Mouse (Mus musculus) forebrain, embryonic 13.5 days (tissue): ENCODE data around the gene H2al1j. TPM values are rescaled to one million over a fixed set of nuclear protein-coding genes. Genes with fewer than 3 reads are reported as not detected.
"Not testable (repeated sequence)": the region's sequence is repeated elsewhere in the genome, so short reads cannot be mapped to it uniquely, and the experiment has no call there.

Source experiments
- ATAC-seq: fragments of 200-750 bp; cut with Nextera tagmentation; 2 replicates; pipeline ENCODE4 v1.8.0; 2017
- H3K27ac ChIP-seq: fragments of 300-500 bp; sonication (generic); 2 replicates; pipeline ENCODE4 v1.5.1; 2015; ENCODE audit warnings: inconsistent platforms, mild to moderate bottlenecking, moderate library complexity
- H3K27me3 ChIP-seq: fragments of 300-500 bp; sonication (generic); 2 replicates; pipeline ENCODE4 v1.6.1; 2015; ENCODE audit warnings: mild to moderate bottlenecking, inconsistent platforms
- H3K36me3 ChIP-seq: fragments of 300-500 bp; sonication (generic); 2 replicates; pipeline ENCODE4 v1.6.1; 2015; ENCODE audit warnings: mild to moderate bottlenecking, inconsistent platforms; ENCODE audit not compliant: poor library complexity, severe bottlenecking
- H3K4me1 ChIP-seq: fragments of 300-500 bp; sonication (generic); 2 replicates; pipeline ENCODE4 v1.6.1; 2015; ENCODE audit warnings: inconsistent platforms
- H3K4me2 ChIP-seq: fragments of 300-500 bp; sonication (generic); 2 replicates; pipeline ENCODE4 v1.6.1; 2015; ENCODE audit warnings: inconsistent platforms, mild to moderate bottlenecking, moderate library complexity
- H3K4me3 ChIP-seq: fragments of 300-500 bp; sonication (generic); 2 replicates; pipeline ENCODE4 v1.5.1; 2015; ENCODE audit warnings: mild to moderate bottlenecking, inconsistent platforms
- H3K9ac ChIP-seq: fragments of 300-500 bp; sonication (generic); 2 replicates; pipeline ENCODE4 v1.6.1; 2015; ENCODE audit warnings: mild to moderate bottlenecking, inconsistent platforms
- H3K9me3 ChIP-seq: fragments of 300-500 bp; sonication (generic); replicated peaks from 2 replicates; pipeline ENCODE4 v1.6.1; 2016; ENCODE audit warnings: inconsistent platforms
- WGBS: fragments of 180-500 bp; shearing (Covaris S2); methylation state at CpG from one replicate; pipeline ENCODE4 v1.1.7; 2015; 5-methylcytosine and 5-hydroxymethylcytosine counted together
- polyA plus RNA-seq: library from polyadenylated mRNA; unstranded; fragments of >200 nt; fragmentation: Nextera tagmentation; extraction: Ambion mirVana; gene quantifications from 2 replicates; pipeline ENCODE4 v1.2.1, GENCODE M21; 2015

The H2al1j gene
- not detected in 2 replicates for polyA plus RNA-seq

DNA sequence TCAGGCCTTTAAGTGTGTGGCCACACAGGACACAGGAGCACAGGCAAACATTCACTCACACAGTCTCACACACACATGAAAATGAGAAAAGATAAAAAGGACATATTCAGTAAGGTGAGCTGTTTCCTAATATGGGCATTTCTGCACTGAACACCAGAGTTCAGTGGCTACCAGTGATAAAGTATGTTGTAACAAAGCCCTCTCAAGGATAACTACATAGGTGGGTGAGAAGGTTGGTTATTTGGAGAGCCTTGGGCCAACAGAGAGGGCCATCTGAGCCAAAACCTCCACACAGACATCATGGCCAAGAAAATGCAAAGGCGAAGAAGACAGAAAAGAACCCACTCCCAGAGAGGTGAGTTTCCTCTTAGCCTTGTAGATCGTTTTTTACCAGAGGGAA lies at the start of gene H2al1j:
H2al1j (plus strand) TSS at position 301 of the 400 bp plus-strand sequence.
- H3K9me3 ChIP-seq, H3K9ac ChIP-seq, H3K4me2 ChIP-seq, H3K27me3 ChIP-seq, H3K4me3 ChIP-seq, H3K36me3 ChIP-seq, H3K4me1 ChIP-seq, ATAC-seq, H3K27ac ChIP-seq: not testable (repeated sequence)
- WGBS, result 88% methylated on average over 2 of the region's 2 CpGs

DNA sequence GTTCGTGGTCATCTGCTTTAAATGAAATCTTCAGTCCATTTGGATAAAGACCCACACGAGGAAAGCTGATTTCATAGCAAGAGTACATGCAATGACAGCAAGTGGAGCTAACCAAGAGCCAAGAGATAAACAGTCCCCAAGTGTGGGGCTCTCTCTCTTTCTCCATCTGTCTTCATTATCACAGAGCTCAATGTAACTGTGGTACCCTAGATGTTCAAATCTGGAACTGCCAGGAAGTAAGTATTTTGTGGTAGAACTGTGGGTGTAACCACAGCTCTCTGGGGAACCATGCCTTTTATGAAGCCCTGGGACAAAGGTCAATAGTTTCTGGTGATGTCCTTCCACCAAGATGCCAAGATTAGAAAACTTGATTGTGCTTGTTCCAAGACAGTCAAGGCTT lies 46.9 kb upstream of the H2al1j start:
- H3K4me3 ChIP-seq, result no peak overlapping the region
- WGBS, result 79% methylated on average over 2 of the region's 2 CpGs
- no peaks in the 10 kb centered on the region for H3K4me1 ChIP-seq
- H3K27me3 ChIP-seq, result no peaks in the 10 kb centered on the region; the same call in 1 of the 2 replicates
- H3K27ac ChIP-seq, result no peak overlapping the region
- H3K9ac ChIP-seq, result no peak overlapping the region
- H3K4me2 ChIP-seq, result no peak overlapping the region
- H3K36me3 ChIP-seq, result no peaks in the 10 kb centered on the region
- no peaks in the 10 kb centered on the region for H3K9me3 ChIP-seq
- ATAC-seq, result no peak

DNA sequence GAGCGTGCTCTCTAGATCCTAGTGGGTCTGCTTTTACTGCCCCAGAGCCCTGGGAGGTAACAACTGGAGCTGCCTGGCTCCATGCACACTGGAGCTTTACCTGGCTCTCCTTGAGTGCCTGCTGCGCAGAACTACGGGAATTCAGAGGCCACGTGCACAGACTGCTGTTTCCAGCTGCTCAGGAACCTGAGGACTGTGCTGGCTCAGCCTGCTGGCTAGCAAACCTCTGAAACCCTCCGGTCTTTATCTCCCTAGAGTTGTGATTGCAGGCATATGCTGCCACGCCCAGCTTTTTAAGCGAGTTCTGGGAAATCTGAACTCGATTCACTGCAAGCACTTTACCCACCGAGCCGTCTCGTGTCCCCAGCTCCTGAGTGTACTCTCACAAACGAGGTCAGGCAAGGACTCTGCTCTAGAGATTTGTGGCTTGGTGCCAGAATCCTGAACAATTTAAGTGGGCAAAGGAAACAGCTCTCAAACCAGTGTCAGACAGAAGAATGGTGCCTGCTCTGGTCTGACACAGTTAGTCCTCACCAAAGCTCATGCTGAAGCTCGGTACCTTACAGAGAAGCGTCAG lies 39.2 kb upstream of the H2al1j start:
- no peak overlapping the region for H3K4me3 ChIP-seq
- no peak for ATAC-seq
- H3K27ac ChIP-seq, result no peak overlapping the region
- no peaks in the 10 kb centered on the region for H3K27me3 ChIP-seq
- H3K9ac ChIP-seq, result no peak overlapping the region
- no peaks in the 10 kb centered on the region for H3K4me1 ChIP-seq
- H3K36me3 ChIP-seq, result no peaks in the 10 kb centered on the region
- 75% methylated on average over 14 of the region's 14 CpGs for WGBS
- no peak overlapping the region for H3K4me2 ChIP-seq
- H3K9me3 ChIP-seq, result no peaks in the 10 kb centered on the region

DNA sequence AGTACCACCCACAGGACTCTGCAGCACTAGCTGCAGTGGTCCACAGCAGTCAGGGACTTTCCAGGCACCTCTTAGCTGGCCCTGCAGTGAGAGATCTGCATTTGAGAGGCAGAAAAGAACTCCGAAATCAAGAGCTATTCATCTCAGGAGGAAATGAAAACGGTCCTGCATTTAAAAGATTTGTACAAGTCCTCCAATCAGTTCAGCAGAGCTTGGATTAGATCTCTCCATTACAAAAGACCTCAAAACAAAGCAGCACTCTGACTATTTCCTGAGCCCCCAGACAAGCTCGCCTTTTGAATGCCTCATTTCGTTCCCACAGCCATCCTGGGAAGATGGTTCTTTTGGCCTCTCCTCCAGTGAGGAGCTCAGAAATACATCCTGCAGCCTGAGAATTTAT lies 38.4 kb upstream of the H2al1j start:
- 38% methylated on average over 4 of the region's 4 CpGs for WGBS
- no peak for ATAC-seq
- no peaks in the 10 kb centered on the region for H3K27me3 ChIP-seq
- no peaks in the 10 kb centered on the region for H3K4me1 ChIP-seq
- H3K27ac ChIP-seq, result no peak overlapping the region
- no peaks in the 10 kb centered on the region for H3K9me3 ChIP-seq
- H3K36me3 ChIP-seq, result no peaks in the 10 kb centered on the region
- H3K4me2 ChIP-seq, result no peak overlapping the region
- no peak overlapping the region for H3K4me3 ChIP-seq
- no peak overlapping the region for H3K9ac ChIP-seq

DNA sequence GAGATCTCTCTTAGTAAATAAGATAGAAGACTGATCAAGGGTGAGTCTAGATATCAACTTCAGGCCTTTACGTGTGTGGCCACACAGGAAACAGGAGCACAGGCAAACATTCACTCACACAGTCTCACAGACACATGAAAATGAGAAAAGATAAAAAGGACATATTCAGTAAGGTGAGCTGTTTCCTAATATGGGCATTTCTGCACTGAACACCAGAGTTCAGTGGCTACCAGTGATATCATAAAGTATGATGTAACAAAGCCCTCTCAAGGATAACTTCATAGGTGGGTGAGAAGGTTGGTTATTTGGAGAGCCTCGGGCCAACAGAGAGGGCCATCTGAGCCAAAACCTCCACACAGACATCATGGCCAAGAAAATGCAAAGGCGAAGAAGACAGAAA lies 28.7 kb upstream of the H2al1j start, which contains the start of gene H2al1a:
H2al1a (plus strand) TSS at position 301 of the 400 bp plus-strand sequence.
- H3K9ac ChIP-seq, ATAC-seq, H3K4me3 ChIP-seq, H3K36me3 ChIP-seq, H3K4me2 ChIP-seq, H3K27ac ChIP-seq, H3K9me3 ChIP-seq, H3K27me3 ChIP-seq, H3K4me1 ChIP-seq: not testable (repeated sequence)
- WGBS, result no CpG with 5 or more reads among the region's 3 CpGs

DNA sequence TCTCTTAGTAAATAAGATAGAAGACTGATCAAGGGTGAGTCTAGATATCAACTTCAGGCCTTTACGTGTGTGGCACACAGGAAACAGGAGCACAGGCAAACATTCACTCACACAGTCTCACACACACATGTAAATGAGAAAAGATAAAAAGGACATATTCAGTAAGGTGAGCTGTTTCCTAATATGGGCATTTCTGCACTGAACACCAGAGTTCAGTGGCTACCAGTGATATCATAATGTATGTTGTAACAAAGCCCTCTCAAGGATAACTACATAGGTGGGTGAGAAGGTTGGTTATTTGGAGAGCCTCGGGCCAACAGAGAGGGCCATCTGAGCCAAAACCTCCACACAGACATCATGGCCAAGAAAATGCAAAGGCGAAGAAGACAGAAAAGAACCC lies 25.5 kb upstream of the H2al1j start, which contains the start of gene H2al1b:
H2al1b (plus strand) TSS at position 301 of the 400 bp plus-strand sequence.
- H3K9me3 ChIP-seq, H3K27me3 ChIP-seq, H3K4me1 ChIP-seq, H3K27ac ChIP-seq, H3K4me2 ChIP-seq, ATAC-seq, H3K9ac ChIP-seq, H3K4me3 ChIP-seq, H3K36me3 ChIP-seq: not testable (repeated sequence)
- WGBS, result 90% methylated on average over 1 of the region's 3 CpGs

DNA sequence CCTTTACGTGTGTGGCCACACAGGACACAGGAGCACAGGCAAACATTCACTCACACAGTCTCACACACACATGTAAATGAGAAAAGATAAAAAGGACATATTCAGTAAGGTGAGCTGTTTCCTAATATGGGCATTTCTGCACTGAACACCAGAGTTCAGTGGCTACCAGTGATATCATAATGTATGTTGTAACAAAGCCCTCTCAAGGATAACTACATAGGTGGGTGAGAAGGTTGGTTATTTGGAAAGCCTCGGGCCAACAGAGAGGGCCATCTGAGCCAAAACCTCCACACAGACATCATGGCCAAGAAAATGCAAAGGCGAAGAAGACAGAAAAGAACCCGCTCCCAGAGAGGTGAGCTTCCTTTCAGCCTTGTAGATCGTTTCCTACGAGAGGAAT lies 22.3 kb upstream of the H2al1j start, which contains the start of gene H2al1c:
H2al1c (plus strand) TSS at position 301 of the 400 bp plus-strand sequence.
- H3K27me3 ChIP-seq, H3K4me1 ChIP-seq, H3K9ac ChIP-seq, H3K9me3 ChIP-seq, ATAC-seq, H3K36me3 ChIP-seq, H3K27ac ChIP-seq, H3K4me2 ChIP-seq, H3K4me3 ChIP-seq: not testable (repeated sequence)
- 82% methylated on average over 1 of the region's 6 CpGs for WGBS

DNA sequence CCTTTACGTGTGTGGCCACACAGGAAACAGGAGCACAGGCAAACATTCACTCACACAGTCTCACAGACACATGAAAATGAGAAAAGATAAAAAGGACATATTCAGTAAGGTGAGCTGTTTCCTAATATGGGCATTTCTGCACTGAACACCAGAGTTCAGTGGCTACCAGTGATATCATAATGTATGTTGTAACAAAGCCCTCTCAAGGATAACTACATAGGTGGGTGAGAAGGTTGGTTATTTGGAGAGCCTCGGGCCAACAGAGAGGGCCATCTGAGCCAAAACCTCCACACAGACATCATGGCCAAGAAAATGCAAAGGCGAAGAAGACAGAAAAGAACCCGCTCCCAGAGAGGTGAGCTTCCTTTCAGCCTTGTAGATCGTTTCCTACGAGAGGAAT lies 19.1 kb upstream of the H2al1j start, which contains the start of gene H2al1d:
H2al1d (plus strand) TSS at position 301 of the 400 bp plus-strand sequence.
- H3K4me2 ChIP-seq, H3K4me3 ChIP-seq, H3K9ac ChIP-seq, H3K9me3 ChIP-seq, H3K27me3 ChIP-seq, H3K27ac ChIP-seq, H3K4me1 ChIP-seq, H3K36me3 ChIP-seq, ATAC-seq: not testable (repeated sequence)
- no CpG with 5 or more reads among the region's 6 CpGs for WGBS

DNA sequence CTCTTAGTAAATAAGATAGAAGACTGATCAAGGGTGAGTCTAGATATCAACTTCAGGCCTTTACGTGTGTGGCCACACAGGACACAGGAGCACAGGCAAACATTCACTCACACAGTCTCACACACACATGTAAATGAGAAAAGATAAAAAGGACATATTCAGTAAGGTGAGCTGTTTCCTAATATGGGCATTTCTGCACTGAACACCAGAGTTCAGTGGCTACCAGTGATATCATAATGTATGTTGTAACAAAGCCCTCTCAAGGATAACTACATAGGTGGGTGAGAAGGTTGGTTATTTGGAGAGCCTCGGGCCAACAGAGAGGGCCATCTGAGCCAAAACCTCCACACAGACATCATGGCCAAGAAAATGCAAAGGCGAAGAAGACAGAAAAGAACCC lies 16.0 kb upstream of the H2al1j start, which contains the start of gene H2al1e:
H2al1e (plus strand) TSS at position 301 of the 400 bp plus-strand sequence.
- H3K36me3 ChIP-seq, H3K4me2 ChIP-seq, ATAC-seq, H3K4me3 ChIP-seq, H3K4me1 ChIP-seq, H3K27me3 ChIP-seq, H3K9me3 ChIP-seq, H3K9ac ChIP-seq, H3K27ac ChIP-seq: not testable (repeated sequence)
- WGBS, result no CpG with 5 or more reads among the region's 3 CpGs

DNA sequence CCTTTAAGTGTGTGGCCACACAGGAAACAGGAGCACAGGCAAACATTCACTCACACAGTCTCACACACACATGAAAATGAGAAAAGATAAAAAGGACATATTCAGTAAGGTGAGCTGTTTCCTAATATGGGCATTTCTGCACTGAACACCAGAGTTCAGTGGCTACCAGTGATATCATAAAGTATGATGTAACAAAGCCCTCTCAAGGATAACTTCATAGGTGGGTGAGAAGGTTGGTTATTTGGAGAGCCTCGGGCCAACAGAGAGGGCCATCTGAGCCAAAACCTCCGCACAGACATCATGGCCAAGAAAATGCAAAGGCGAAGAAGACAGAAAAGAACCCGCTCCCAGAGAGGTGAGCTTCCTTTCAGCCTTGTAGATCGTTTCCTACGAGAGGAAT lies 12.8 kb upstream of the H2al1j start, which contains the start of gene H2al1f:
H2al1f (plus strand) TSS at position 301 of the 400 bp plus-strand sequence.
- not testable (repeated sequence) for H3K4me3 ChIP-seq, H3K9ac ChIP-seq, H3K27me3 ChIP-seq, H3K4me1 ChIP-seq, H3K27ac ChIP-seq, H3K9me3 ChIP-seq, H3K4me2 ChIP-seq, ATAC-seq, H3K36me3 ChIP-seq
- WGBS, result no CpG with 5 or more reads among the region's 6 CpGs

DNA sequence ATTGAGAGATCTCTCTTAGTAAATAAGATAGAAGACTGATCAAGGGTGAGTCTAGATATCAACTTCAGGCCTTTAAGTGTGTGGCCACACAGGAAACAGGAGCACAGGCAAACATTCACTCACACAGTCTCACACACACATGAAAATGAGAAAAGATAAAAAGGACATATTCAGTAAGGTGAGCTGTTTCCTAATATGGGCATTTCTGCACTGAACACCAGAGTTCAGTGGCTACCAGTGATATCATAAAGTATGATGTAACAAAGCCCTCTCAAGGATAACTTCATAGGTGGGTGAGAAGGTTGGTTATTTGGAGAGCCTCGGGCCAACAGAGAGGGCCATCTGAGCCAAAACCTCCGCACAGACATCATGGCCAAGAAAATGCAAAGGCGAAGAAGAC lies 9.7 kb upstream of the H2al1j start, which contains the start of gene H2al1g:
H2al1g (plus strand) TSS at position 301 of the 400 bp plus-strand sequence.
- WGBS, result no CpG with 5 or more reads among the region's 3 CpGs
- H3K4me3 ChIP-seq, ATAC-seq: not testable (repeated sequence)

DNA sequence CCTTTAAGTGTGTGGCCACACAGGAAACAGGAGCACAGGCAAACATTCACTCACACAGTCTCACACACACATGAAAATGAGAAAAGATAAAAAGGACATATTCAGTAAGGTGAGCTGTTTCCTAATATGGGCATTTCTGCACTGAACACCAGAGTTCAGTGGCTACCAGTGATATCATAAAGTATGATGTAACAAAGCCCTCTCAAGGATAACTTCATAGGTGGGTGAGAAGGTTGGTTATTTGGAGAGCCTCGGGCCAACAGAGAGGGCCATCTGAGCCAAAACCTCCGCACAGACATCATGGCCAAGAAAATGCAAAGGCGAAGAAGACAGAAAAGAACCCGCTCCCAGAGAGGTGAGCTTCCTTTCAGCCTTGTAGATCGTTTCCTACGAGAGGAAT lies 6.4 kb upstream of the H2al1j start, which contains the start of gene H2al1h:
H2al1h (plus strand) TSS at position 301 of the 400 bp plus-strand sequence.
- H3K27ac ChIP-seq, H3K4me2 ChIP-seq, H3K4me1 ChIP-seq, H3K36me3 ChIP-seq, H3K27me3 ChIP-seq, H3K9me3 ChIP-seq, H3K9ac ChIP-seq, ATAC-seq, H3K4me3 ChIP-seq: not testable (repeated sequence)
- no CpG with 5 or more reads among the region's 6 CpGs for WGBS

More for the DNA sequence above, 9.7 kb upstream of the H2al1j start, which contains the start of gene H2al1g:
- not testable (repeated sequence) for H3K4me1 ChIP-seq, H3K36me3 ChIP-seq, H3K9ac ChIP-seq, H3K27ac ChIP-seq, H3K27me3 ChIP-seq, H3K4me2 ChIP-seq, H3K9me3 ChIP-seq

DNA sequence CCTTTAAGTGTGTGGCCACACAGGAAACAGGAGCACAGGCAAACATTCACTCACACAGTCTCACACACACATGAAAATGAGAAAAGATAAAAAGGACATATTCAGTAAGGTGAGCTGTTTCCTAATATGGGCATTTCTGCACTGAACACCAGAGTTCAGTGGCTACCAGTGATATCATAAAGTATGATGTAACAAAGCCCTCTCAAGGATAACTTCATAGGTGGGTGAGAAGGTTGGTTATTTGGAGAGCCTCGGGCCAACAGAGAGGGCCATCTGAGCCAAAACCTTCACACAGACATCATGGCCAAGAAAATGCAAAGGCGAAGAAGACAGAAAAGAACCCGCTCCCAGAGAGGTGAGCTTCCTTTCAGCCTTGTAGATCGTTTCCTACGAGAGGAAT lies 3.3 kb upstream of the H2al1j start, which contains the start of gene H2al1i:
H2al1i (plus strand) TSS at position 301 of the 400 bp plus-strand sequence.
- WGBS, result no CpG with 5 or more reads among the region's 5 CpGs
- H3K27me3 ChIP-seq, H3K9me3 ChIP-seq, H3K4me3 ChIP-seq, H3K9ac ChIP-seq, H3K36me3 ChIP-seq, H3K4me2 ChIP-seq, H3K4me1 ChIP-seq, H3K27ac ChIP-seq, ATAC-seq: not testable (repeated sequence)
